Mouse (Mus musculus) liver, embryonic 16.5 days (tissue): ENCODE results near the gene Olfr651. TPM values are rescaled to one million over a fixed set of nuclear protein-coding genes. Genes with fewer than 3 reads are reported as not detected.

ENCODE experiments used
- ATAC-seq: fragments of 200-750 bp; cut with Nextera tagmentation; 2 replicates; pipeline ENCODE4 v1.8.0; 2017; ENCODE audit warnings: low read depth, mild to moderate bottlenecking, moderate number of reproducible peaks, moderate library complexity
- H3K27ac ChIP-seq: fragments of 300-500 bp; sonication (generic); 2 replicates; pipeline ENCODE4 v1.5.1; 2014; ENCODE audit warnings: mild to moderate bottlenecking, low read length
- H3K27me3 ChIP-seq: fragments of 300-500 bp; sonication (generic); 2 replicates; pipeline ENCODE4 v1.6.1; 2014; ENCODE audit warnings: low read depth, low read length, mixed read lengths; ENCODE audit not compliant: control insufficient read depth, insufficient read depth
- H3K36me3 ChIP-seq: fragments of 300-500 bp; sonication (generic); 2 replicates; pipeline ENCODE4 v1.6.1; 2014; ENCODE audit warnings: mild to moderate bottlenecking; ENCODE audit not compliant: control insufficient read depth, insufficient read depth
- H3K4me1 ChIP-seq: fragments of 300-500 bp; sonication (generic); 2 replicates; pipeline ENCODE4 v1.6.1; 2014; ENCODE audit warnings: low read depth, low read length, mixed read lengths; ENCODE audit not compliant: control insufficient read depth
- H3K4me2 ChIP-seq: fragments of 300-500 bp; sonication (generic); 2 replicates; pipeline ENCODE4 v1.6.1; 2014; ENCODE audit warnings: low read depth, low read length, mixed read lengths
- H3K4me3 ChIP-seq: fragments of 300-500 bp; sonication (generic); 2 replicates; pipeline ENCODE4 v1.5.1; 2014; ENCODE audit warnings: low read depth, mild to moderate bottlenecking, low read length
- H3K9ac ChIP-seq: fragments of 300-500 bp; sonication (generic); 2 replicates; pipeline ENCODE4 v1.6.1; 2014; ENCODE audit warnings: low read depth, low read length
- H3K9me3 ChIP-seq: fragments of 300-500 bp; sonication (generic); replicated peaks from 2 replicates; pipeline ENCODE4 v1.6.1; 2016; ENCODE audit warnings: low read length; ENCODE audit not compliant: control insufficient read depth
- WGBS: fragments of 180-500 bp; shearing (Covaris S2); extraction: QIAGEN DNeasy Blood & Tissue Kit; methylation state at CpG from one replicate; pipeline ENCODE4 v1.1.7; 2014; ENCODE audit not compliant: insufficient replicate concordance; 5-methylcytosine and 5-hydroxymethylcytosine counted together
- polyA plus RNA-seq: library from polyadenylated mRNA; unstranded; fragments of >200 nt; fragmentation: Nextera tagmentation; extraction: Ambion mirVana; gene quantifications from 2 replicates; pipeline ENCODE4 v1.2.1, GENCODE M21; 2015

Olfr651 gene
- polyA plus RNA-seq, 1 experiment from 2014 or later = not detected

DNA sequence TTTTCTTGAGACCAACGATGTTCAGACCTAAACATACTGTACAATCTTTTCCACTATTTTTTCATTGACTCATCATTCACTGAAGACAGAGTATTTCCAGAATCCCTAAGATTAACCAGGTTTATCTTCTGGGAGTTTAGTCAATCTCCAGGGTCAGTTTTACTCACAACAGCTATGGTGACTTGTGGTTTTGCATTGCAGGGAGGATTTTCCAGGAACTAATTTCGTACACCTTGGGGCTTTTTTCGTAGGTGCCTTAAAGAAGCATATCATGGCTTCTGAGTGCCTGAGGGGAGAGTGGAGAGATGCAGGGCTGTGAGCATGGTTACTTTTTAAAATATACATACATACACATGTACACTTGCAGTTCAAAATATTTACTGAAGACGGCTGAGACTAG is 36.8 kb downstream of the Olfr651 start, which contains the start of gene Olfr654:
TSS of gene Olfr654 (plus strand) at position 301 of the 400 bp plus-strand sequence.
- Histone ChIP-seq H3K9me3 (no peaks in the 10 kb centered on the region), H3K9ac (no peak within 1 kb of the TSS), H3K4me2 (no peak within 1 kb of the TSS), H3K4me3 (no peak within 1 kb of the TSS), H3K27me3 (no peaks in the 10 kb centered on the region), H3K36me3 (no peaks in the 10 kb centered on the region), H3K4me1 (no peaks in the 10 kb centered on the region), H3K27ac (no peak within 1 kb of the TSS)
- WGBS = 64% methylated on average over 4 of the region's 4 CpGs
- ATAC-seq = no peak

DNA sequence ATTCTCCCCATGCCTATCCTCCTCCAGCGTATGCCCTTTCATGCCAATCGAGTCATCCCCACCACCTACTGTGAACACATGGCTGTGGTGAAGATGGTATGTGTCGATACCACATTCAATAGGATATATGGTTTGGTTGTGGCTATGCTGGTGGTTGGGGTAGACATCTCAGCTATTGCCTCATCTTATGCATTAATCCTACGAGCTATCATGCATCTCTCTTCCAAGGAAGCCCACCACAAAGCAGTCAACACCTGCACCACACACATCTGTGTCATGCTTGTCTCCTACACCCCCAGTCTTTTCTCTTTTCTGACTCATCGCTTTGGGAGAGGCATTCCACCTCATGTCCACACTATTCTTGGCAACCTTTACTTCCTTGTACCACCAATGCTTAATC is 38.3 kb downstream of the Olfr651 start:
- WGBS = 56% methylated on average over 5 of the region's 5 CpGs
- no peak for ATAC-seq

DNA sequence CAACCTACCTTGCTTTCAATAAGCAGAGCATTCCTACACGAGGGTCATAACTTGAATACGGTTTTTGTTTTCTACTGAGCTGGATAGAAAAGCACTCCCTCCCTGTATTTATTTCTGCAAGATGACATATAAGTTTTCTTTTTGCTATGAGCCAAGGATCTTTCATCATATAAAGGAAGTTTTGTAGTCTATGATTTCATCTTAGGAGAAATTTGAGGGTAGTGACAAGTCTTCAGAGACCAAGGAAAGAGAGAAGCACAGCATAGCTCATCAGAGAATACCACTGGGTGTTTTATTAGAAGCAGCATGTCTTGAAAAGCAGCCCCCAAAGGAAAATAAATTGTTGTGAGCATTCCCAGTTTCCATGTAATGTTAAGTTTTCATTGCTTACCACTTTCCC is 51.7 kb downstream of the Olfr651 start, which contains the start of gene Olfr655:
TSS of gene Olfr655 (minus strand) at position 101 of the 400 bp plus-strand sequence.
- H3K4me3 ChIP-seq = no peak within 1 kb of the TSS
- no peaks in the 10 kb centered on the region for H3K36me3 ChIP-seq
- H3K4me1 ChIP-seq = no peaks in the 10 kb centered on the region
- H3K9ac ChIP-seq = no peak within 1 kb of the TSS
- no peak within 1 kb of the TSS for H3K27ac ChIP-seq
- no peaks in the 10 kb centered on the region for H3K9me3 ChIP-seq
- no peak within 1 kb of the TSS for H3K4me2 ChIP-seq
- 61% methylated on average over 2 of the region's 2 CpGs for WGBS
- no peak for ATAC-seq
- H3K27me3 ChIP-seq = no peaks in the 10 kb centered on the region

More for the DNA sequence above, 38.3 kb downstream of the Olfr651 start:
- Histone ChIP-seq H3K4me2 (no peak overlapping the region), H3K9ac (no peak overlapping the region), H3K27ac (no peak overlapping the region), H3K27me3 (no peaks in the 10 kb centered on the region), H3K4me3 (no peak overlapping the region), H3K36me3 (no peaks in the 10 kb centered on the region), H3K9me3 (no peaks in the 10 kb centered on the region), H3K4me1 (no peaks in the 10 kb centered on the region)

DNA sequence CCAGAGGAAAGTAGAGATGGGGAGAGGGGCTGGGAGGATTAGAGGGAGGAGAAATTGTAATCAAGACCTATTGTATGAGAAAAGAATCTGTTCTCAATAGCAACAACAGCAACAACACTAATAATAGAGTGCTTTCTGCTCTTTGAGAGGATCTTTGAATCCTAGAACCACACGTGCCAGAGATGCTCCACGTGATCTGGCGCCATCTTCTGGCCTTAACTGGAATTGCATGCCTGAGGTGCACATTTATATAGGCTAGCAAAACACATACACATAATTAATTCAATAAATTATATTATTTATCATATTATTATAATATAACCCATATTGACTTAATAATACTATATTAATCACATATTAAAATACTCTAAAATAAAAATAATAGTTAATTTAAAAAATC is 53.2 kb downstream of the Olfr651 start:
- H3K27me3 ChIP-seq = no peaks in the 10 kb centered on the region
- H3K27ac ChIP-seq = no peak overlapping the region
- H3K36me3 ChIP-seq = no peaks in the 10 kb centered on the region
- no peak overlapping the region for H3K4me3 ChIP-seq
- 1% methylated on average over 3 of the region's 3 CpGs for WGBS
- H3K9me3 ChIP-seq = no peaks in the 10 kb centered on the region
- no peaks in the 10 kb centered on the region for H3K4me1 ChIP-seq
- ATAC-seq = no peak
- no peak overlapping the region for H3K4me2 ChIP-seq
- no peak overlapping the region for H3K9ac ChIP-seq

Other genes with a start within 250 kb of the Olfr651 start
- gene Trim12a, start 234.7 kb upstream of the Olfr651 start, polyA plus RNA-seq = 2.8 and 3.0 TPM in 2 replicates
- 0.13 TPM in 1 of 2 replicates, not detected in the other for gene Trim34b, start 220.7 kb upstream of the Olfr651 start, polyA plus RNA-seq
- 0.97 and 1.0 TPM in 2 replicates for gene Trim12c, start 196.8 kb upstream of the Olfr651 start, polyA plus RNA-seq
- gene Trim30b, start 180.2 kb upstream of the Olfr651 start, polyA plus RNA-seq = 0.23 and 0.31 TPM in 2 replicates
- gene Trim30c, start 149.3 kb upstream of the Olfr651 start, polyA plus RNA-seq = 0.30 and 0.34 TPM in 2 replicates
- gene Trim30a, start 84.9 kb upstream of the Olfr651 start, polyA plus RNA-seq = 2.3 and 2.6 TPM in 2 replicates
- gene Trim30d, start 42.3 kb upstream of the Olfr651 start, polyA plus RNA-seq = 0.72 and 0.78 TPM in 2 replicates
- not detected in 2 replicates for gene Olfr652, start 10.8 kb downstream of the Olfr651 start, polyA plus RNA-seq
- gene Olfr653, start 27.2 kb downstream of the Olfr651 start, polyA plus RNA-seq = not detected in 2 replicates
- gene Olfr654, start 36.9 kb downstream of the Olfr651 start, polyA plus RNA-seq = not detected in 2 replicates
- gene Olfr655, start 51.6 kb downstream of the Olfr651 start, polyA plus RNA-seq = not detected in 2 replicates
- not detected in 2 replicates for gene Olfr656, start 63.8 kb downstream of the Olfr651 start, polyA plus RNA-seq
- not detected in 2 replicates for gene Olfr657, start 74.7 kb downstream of the Olfr651 start, polyA plus RNA-seq
- gene Olfr658, start 97.2 kb downstream of the Olfr651 start, polyA plus RNA-seq = not detected in 2 replicates
- gene Olfr659, start 116.6 kb downstream of the Olfr651 start, polyA plus RNA-seq = not detected in 2 replicates
- not detected in 2 replicates for gene Olfr661, start 136.4 kb downstream of the Olfr651 start, polyA plus RNA-seq
- not detected in 2 replicates for gene Usp17le, start 227.3 kb downstream of the Olfr651 start, polyA plus RNA-seq